Mouse (Mus musculus): Measurements from ENCODE around the gene Asb18. TPM values are rescaled to one million over a fixed set of nuclear protein-coding genes. Genes with fewer than 3 reads are reported as not detected.

Asb18 gene
- total and polyA plus RNA-seq, 3 experiments = not detected

DNA sequence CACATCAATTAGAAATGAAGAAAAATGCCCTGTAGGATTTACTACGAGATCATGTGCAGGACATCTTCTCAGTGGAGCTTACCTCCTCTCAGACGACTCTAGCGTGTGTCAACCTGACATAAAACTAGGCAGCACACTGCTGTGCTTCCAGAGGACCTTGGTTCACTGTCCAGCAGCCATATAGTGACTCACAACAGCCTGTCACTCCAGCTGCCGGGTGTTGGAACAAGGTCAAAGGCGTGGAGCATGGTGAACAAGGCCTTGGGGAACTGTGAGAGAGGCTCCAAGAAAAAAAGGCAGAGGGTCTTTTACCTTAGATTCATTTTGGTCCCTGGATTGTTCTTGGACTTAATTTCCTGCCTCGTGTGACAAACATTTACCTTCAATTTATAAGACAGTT lies 3.6 kb upstream of the Asb18 start:
- H3K36me3 ChIP-seq (ENCODE audit: control insufficient read depth in 1 of 2, insufficient read depth in 2 of 2, low read length in 2 of 2) = no peaks in the 10 kb centered on the region
- H3K27ac ChIP-seq (ENCODE audit: control insufficient read depth, low read depth, low read length) = no peak overlapping the region
- no peak overlapping the region for H3K9ac ChIP-seq (ENCODE audit: control insufficient read depth, low read depth, low read length, poor library complexity, severe bottlenecking)
- no peaks in the 10 kb centered on the region for H3K79me2 ChIP-seq (ENCODE audit: control insufficient read depth, insufficient read depth, low read length, poor library complexity)
- H3K9me3 ChIP-seq (replicated peaks; ENCODE audit: insufficient read depth, low read length) = no peaks in the 10 kb centered on the region
- no peak overlapping the region for H3K4me3 ChIP-seq (ENCODE audit: control insufficient read depth in 1 of 2, insufficient read depth in 1 of 2, low read depth in 2 of 2, low read length in 2 of 2)
- H3K27me3 ChIP-seq (ENCODE audit: control insufficient read depth in 1 of 2, insufficient read depth in 2 of 2, low read length in 2 of 2) = no peaks in the 10 kb centered on the region
- no peak for DNase-seq (ENCODE audit: low read depth, low spot score)
- TF ChIP-seq MAFK (IDR thresholded peaks at IDR 0.05; ENCODE audit: borderline replicate concordance, low read depth, low read length) = no peak
- no peak for TF ChIP-seq BHLHE40 (IDR thresholded peaks at IDR 0.05; ENCODE audit: borderline replicate concordance, low read depth, low read length)
- no peak for TF ChIP-seq ELF1 (IDR thresholded peaks at IDR 0.05; ENCODE audit: low read depth, low read length)
- no peak for TF ChIP-seq EP300 (IDR thresholded peaks at IDR 0.05; ENCODE audit: low read depth in 1 of 2, low read length in 2 of 2)
- TF ChIP-seq KAT2A (conservative IDR thresholded peaks at IDR 0.05; ENCODE audit: low read depth, low read length) = no peak
- no peak for TF ChIP-seq MYB (IDR thresholded peaks at IDR 0.05; ENCODE audit: low read depth, low read length)
- no peak for TF ChIP-seq NELFE (IDR thresholded peaks at IDR 0.05; ENCODE audit: low read depth, low read length)
- TF ChIP-seq ZKSCAN1 (IDR thresholded peaks at IDR 0.05; ENCODE audit: low read depth, low read length) = no peak
- H3K4me1 ChIP-seq (ENCODE audit: control insufficient read depth in 1 of 2, insufficient read depth in 2 of 2, low read length in 2 of 2) = no peaks in the 10 kb centered on the region

DNA sequence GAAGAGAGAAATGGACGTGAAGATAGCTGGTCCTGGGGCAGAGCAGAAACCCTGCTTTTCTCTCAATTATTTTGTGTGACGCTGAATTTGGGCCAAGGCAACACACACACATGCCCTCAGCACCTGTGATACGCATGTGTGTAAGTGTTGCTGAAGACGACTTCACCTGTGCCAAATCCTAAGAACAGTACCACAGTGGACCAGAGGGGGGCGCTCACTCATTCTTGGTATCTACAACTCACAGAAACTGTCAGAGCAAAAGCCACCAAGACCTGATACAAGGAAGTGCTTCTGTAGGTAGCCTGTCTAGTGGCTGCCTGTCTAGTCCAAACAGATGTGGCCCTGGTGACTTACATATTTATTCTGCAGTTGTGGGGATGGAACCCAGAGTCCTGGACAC lies 1.2 kb downstream of the Asb18 start:
- Histone ChIP-seq H3K36me3 (ENCODE audit: control insufficient read depth in 1 of 2, insufficient read depth in 2 of 2, low read length in 2 of 2) (no peaks in the 10 kb centered on the region), H3K4me1 (ENCODE audit: control insufficient read depth in 1 of 2, insufficient read depth in 2 of 2, low read length in 2 of 2) (no peaks in the 10 kb centered on the region), H3K27me3 (ENCODE audit: control insufficient read depth in 1 of 2, insufficient read depth in 2 of 2, low read length in 2 of 2) (no peaks in the 10 kb centered on the region), H3K9ac (ENCODE audit: control insufficient read depth, low read depth, low read length, poor library complexity, severe bottlenecking) (no peak overlapping the region), H3K9me3 (replicated peaks; ENCODE audit: insufficient read depth, low read length) (no peaks in the 10 kb centered on the region), H3K4me3 (ENCODE audit: control insufficient read depth in 1 of 2, insufficient read depth in 1 of 2, low read depth in 2 of 2, low read length in 2 of 2) (no peak overlapping the region), H3K27ac (ENCODE audit: control insufficient read depth, low read depth, low read length) (no peak overlapping the region), H3K79me2 (ENCODE audit: control insufficient read depth, insufficient read depth, low read length, poor library complexity) (no peaks in the 10 kb centered on the region)
- TF ChIP-seq ZMIZ1 (IDR thresholded peaks at IDR 0.05; ENCODE audit: low read depth, low read length) (no peak), MEF2A (IDR thresholded peaks at IDR 0.05; ENCODE audit: extremely low read depth, insufficient replicate concordance, low read depth, low read length, poor library complexity, severe bottlenecking) (no peak), KAT2A (conservative IDR thresholded peaks at IDR 0.05; ENCODE audit: low read depth, low read length) (no peak), TAL1 (IDR thresholded peaks at IDR 0.05; ENCODE audit: low read length) (no peak), EP300 (IDR thresholded peaks at IDR 0.05; ENCODE audit: low read depth in 1 of 2, low read length in 2 of 2) (no peak), MAZ (IDR thresholded peaks at IDR 0.05; ENCODE audit: low read depth, low read length) (no peak), POLR2A (IDR thresholded peaks at IDR 0.05; ENCODE audit: control insufficient read depth in 1 of 2, insufficient read depth in 1 of 2, low read depth in 1 of 2, low read length in 2 of 2, poor library complexity in 1 of 2) (no peak), BHLHE40 (IDR thresholded peaks at IDR 0.05; ENCODE audit: borderline replicate concordance, low read depth, low read length) (no peak)
- peak; percentile 2 for DNase-seq (ENCODE audit: low read depth, low spot score)

DNA sequence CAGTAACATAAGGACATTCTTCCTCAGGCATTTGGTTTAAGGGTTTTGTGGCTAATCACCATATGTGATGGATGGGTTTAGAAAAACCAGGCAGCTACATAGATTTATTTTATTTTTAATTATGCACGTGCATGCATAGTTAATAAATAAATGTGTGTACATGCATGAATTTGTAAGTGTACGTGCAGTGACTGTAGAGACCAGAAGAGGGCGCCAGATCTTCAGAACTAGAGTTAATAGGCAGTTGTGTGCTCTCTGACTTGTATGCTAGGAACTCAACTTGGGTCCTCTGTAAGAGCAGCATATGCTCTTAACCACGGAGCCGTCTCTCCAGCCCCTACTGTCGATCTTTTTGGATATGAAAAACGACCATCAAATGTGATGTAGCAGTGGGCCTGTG lies 1.6 kb downstream of the Asb18 start:
- Histone ChIP-seq H3K4me1 (ENCODE audit: control insufficient read depth in 1 of 2, insufficient read depth in 2 of 2, low read length in 2 of 2) (no peaks in the 10 kb centered on the region), H3K27me3 (ENCODE audit: control insufficient read depth in 1 of 2, insufficient read depth in 2 of 2, low read length in 2 of 2) (no peaks in the 10 kb centered on the region), H3K36me3 (ENCODE audit: control insufficient read depth in 1 of 2, insufficient read depth in 2 of 2, low read length in 2 of 2) (no peaks in the 10 kb centered on the region), H3K79me2 (ENCODE audit: control insufficient read depth, insufficient read depth, low read length, poor library complexity) (no peaks in the 10 kb centered on the region), H3K27ac (ENCODE audit: control insufficient read depth, low read depth, low read length) (no peak overlapping the region), H3K4me3 (ENCODE audit: control insufficient read depth in 1 of 2, insufficient read depth in 1 of 2, low read depth in 2 of 2, low read length in 2 of 2) (no peak overlapping the region), H3K9me3 (replicated peaks; ENCODE audit: insufficient read depth, low read length) (no peaks in the 10 kb centered on the region), H3K9ac (ENCODE audit: control insufficient read depth, low read depth, low read length, poor library complexity, severe bottlenecking) (no peak overlapping the region)
- TF ChIP-seq KAT2A (conservative IDR thresholded peaks at IDR 0.05; ENCODE audit: low read depth, low read length) (no peak), CTCF (IDR thresholded peaks at IDR 0.05 in 2 of 3, conservative IDR thresholded peaks at IDR 0.05 in 1 of 3; ENCODE audit: control insufficient read depth in 1 of 3, insufficient read depth in 1 of 3, low read depth in 2 of 3, low read length in 3 of 3, poor library complexity in 1 of 3, severe bottlenecking in 1 of 3) (peak in 1 of 3 experiments; percentile 22; a peak in 2 of 6 replicates), POLR2AphosphoS2 (IDR thresholded peaks at IDR 0.05; ENCODE audit: low read length) (no peak), ZMIZ1 (IDR thresholded peaks at IDR 0.05; ENCODE audit: low read depth, low read length) (no peak), TAL1 (IDR thresholded peaks at IDR 0.05; ENCODE audit: low read length) (no peak), BHLHE40 (IDR thresholded peaks at IDR 0.05; ENCODE audit: borderline replicate concordance, low read depth, low read length) (no peak), NRF1 (IDR thresholded peaks at IDR 0.05; ENCODE audit: insufficient read depth, low read depth, low read length, poor library complexity, severe bottlenecking) (no peak), ZNF384 (IDR thresholded peaks at IDR 0.05; ENCODE audit: low read depth, low read length) (no peak)
- DNase-seq (ENCODE audit: low read depth, low spot score) = peak; percentile 12
